Mouse (Mus musculus) lung, embryonic 15.5 days (tissue): ENCODE data around the gene Retn. TPM values are rescaled to one million over a fixed set of nuclear protein-coding genes. Genes with fewer than 3 reads are reported as not detected.

Experiments
- ATAC-seq: fragments of 200-750 bp; cut with Nextera tagmentation; 2 replicates; pipeline ENCODE4 v1.8.0; 2017; ENCODE audit warnings: moderate number of reproducible peaks, borderline replicate concordance; ENCODE audit not compliant: low FRiP score, low TSS enrichment; ENCODE audit errors: extremely low read depth
- H3K27ac ChIP-seq: fragments of 300-500 bp; sonication (generic); 2 replicates; pipeline ENCODE4 v1.5.1; 2015; ENCODE audit warnings: moderate library complexity, mild to moderate bottlenecking, inconsistent platforms
- H3K27me3 ChIP-seq: fragments of 300-500 bp; sonication (generic); 2 replicates; pipeline ENCODE4 v1.6.1; 2015; ENCODE audit warnings: inconsistent platforms
- H3K36me3 ChIP-seq: fragments of 300-500 bp; sonication (generic); 2 replicates; pipeline ENCODE4 v1.6.1; 2015; ENCODE audit warnings: inconsistent platforms
- H3K4me1 ChIP-seq: fragments of 300-500 bp; sonication (generic); 2 replicates; pipeline ENCODE4 v1.6.1; 2015; ENCODE audit warnings: inconsistent platforms
- H3K4me2 ChIP-seq: fragments of 300-500 bp; sonication (generic); 2 replicates; pipeline ENCODE4 v1.6.1; 2015; ENCODE audit warnings: inconsistent platforms, mild to moderate bottlenecking, moderate library complexity
- H3K4me3 ChIP-seq: fragments of 300-500 bp; sonication (generic); 2 replicates; pipeline ENCODE4 v1.5.1; 2015; ENCODE audit warnings: mild to moderate bottlenecking, inconsistent platforms
- H3K9ac ChIP-seq: fragments of 300-500 bp; sonication (generic); 2 replicates; pipeline ENCODE4 v1.6.1; 2015; ENCODE audit warnings: inconsistent platforms
- H3K9me3 ChIP-seq: fragments of 300-500 bp; sonication (generic); 2 replicates; pipeline ENCODE4 v1.6.1; 2016; ENCODE audit warnings: inconsistent platforms
- WGBS: fragments of 180-500 bp; shearing (Covaris S2); methylation state at CpG from one replicate; pipeline ENCODE4 v1.1.7; 2015; 5-methylcytosine and 5-hydroxymethylcytosine counted together
- polyA plus RNA-seq: library from polyadenylated mRNA; unstranded; fragments of >200 nt; fragmentation: Nextera tagmentation; extraction: Ambion mirVana; gene quantifications from 2 replicates; pipeline ENCODE4 v1.2.1, GENCODE M21; 2015

Gene Retn
- polyA plus RNA-seq, 1 experiment from 2014 or later = not detected

- ATAC-seq = no peak
- Histone ChIP-seq H3K27me3 (no peaks in the 10 kb centered on the region), H3K4me1 (0 out of 2 replicates have a peak, but pooled peaks cover 6% of the 10 kb centered on the region), H3K4me2 (no peak overlapping the region), H3K4me3 (no peak overlapping the region), H3K27ac (no peak overlapping the region), H3K9ac (no peak overlapping the region), H3K36me3 (no peaks in the 10 kb centered on the region), H3K9me3 (no peaks in the 10 kb centered on the region)
- WGBS = 71% methylated on average over 2 of the region's 2 CpGs
Measured at GRCm38 (mm10) chr8:3670388-3670787, 14.8 kb downstream of the Retn start.

DNA sequence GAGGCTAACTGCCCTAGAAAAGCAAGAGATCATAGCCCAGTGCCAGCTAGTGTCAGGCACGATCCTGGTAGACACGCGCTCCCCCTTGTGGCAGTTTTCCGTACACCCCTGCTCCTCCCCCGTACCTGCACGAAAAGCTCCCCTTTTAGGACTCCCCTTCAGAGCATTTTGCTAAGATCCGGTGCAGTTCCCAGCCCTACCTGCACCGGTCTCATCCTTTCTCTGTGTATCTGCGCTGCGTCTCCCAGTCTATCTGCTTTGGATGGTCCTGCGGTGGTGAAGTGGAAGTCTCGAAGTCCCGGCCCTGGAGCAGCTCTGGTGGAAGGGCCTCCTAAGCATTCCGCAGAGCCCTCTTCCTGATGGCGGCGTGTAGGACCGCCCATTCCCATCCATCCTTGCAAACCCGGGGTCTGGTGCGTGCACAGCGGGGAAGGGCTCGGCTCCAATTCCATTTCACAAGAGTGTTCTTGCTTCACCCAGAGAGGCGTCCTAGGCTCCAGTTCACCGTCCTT, 16.5 kb downstream of the Retn start, which contains the start of gene Fcor:
Fcor (minus strand) TSS at position 383 of the 512 bp plus-strand sequence.
- H3K9me3 ChIP-seq = no peaks in the 10 kb centered on the region
- peak within 1 kb of the TSS; percentile 54; the same call in 1 of the 2 replicates for H3K27ac ChIP-seq
- H3K36me3 ChIP-seq = no peaks in the 10 kb centered on the region
- peaks cover 12% of the 10 kb centered on the region; the same call in 1 of the 2 replicates for H3K4me1 ChIP-seq
- WGBS = under 1% methylated on average over 23 of the region's 23 CpGs
- peak; percentile 88 for ATAC-seq
- peak within 1 kb of the TSS; percentile 59 for H3K9ac ChIP-seq
- peak within 1 kb of the TSS; percentile 61 for H3K4me3 ChIP-seq
- H3K27me3 ChIP-seq = no peaks in the 10 kb centered on the region
- H3K4me2 ChIP-seq = peak within 1 kb of the TSS; percentile 67

DNA sequence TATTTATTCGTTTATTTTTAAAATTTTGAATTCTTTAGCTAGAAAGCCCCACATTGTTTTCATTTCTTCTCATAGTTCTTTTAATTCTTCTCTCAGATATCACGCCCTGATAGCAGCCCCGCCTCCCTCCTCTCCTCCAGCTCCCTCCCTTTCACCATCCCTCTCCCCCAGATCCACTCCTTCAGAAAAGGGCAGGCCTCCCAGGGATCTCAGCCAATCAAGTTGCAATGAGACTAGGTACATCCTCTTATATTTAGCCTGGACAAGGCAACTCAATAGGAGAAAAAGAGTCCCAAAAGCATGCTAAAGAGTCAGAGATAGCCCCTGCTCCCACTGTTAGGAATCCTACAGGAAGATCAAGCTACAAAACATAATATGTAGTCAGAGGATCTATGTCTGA, 19.1 kb downstream of the Retn start:
- no peak for ATAC-seq
- Histone ChIP-seq H3K27ac (no peak overlapping the region), H3K4me1 (peaks cover 31% of the 10 kb centered on the region), H3K27me3 (no peaks in the 10 kb centered on the region), H3K9me3 (no peaks in the 10 kb centered on the region), H3K9ac (no peak overlapping the region), H3K36me3 (peaks cover 9% of the 10 kb centered on the region), H3K4me3 (no peak overlapping the region), H3K4me2 (no peak overlapping the region)
- WGBS = 37% methylated on average over 3 of the region's 3 CpGs

DNA sequence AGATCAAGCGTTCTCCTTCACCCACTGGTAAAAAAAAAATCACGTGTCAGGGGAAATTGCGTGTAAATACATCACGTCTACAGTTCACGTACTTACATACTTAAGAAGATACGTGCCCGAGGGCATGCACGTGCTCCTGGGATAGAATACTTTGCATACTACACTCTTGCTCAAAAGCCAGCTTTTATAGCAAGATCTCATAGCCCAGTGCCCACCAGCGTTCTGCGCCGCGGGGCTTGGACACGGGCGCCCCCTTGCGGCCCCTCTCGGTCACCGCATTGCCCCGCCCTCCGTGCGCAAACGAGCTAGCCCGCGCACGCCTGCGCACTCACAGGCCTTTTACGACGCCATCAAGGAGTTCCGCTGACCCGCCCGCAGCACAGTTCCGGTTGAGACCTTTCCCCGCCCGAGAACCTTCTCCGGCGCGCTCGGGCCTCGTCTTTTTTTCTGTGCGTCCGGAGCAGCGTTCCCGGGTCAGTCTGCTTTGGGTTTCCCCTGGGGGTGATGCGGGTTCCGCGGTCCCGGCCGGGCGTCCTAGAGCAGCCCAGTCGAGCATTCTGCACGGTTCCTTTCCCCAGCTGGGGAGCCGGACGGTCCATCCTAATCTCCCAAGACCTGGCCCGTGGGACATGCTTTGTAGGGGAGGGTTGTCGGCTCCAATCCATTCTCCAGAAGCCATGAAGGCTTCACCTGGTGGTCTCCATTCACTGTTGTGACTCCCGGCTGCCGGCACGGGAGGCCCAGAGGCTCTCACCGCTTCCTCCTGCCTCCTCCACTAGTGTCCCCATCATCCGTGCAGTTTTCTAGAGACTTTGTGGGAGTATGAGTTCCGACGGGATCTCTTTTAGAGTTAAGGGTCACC, 20.8 kb downstream of the Retn start, which contains the start of gene Trappc5:
Trappc5 (plus strand) TSS at position 169 of the 862 bp plus-strand sequence.
- under 1% methylated on average over 61 of the region's 61 CpGs for WGBS
- Histone ChIP-seq H3K27me3 (no peaks in the 10 kb centered on the region), H3K9me3 (no peaks in the 10 kb centered on the region), H3K36me3 (peaks cover 26% of the 10 kb centered on the region), H3K4me3 (peak within 1 kb of the TSS; percentile 84), H3K4me2 (peak within 1 kb of the TSS; percentile 71), H3K27ac (peak within 1 kb of the TSS; percentile 94), H3K4me1 (peaks cover 37% of the 10 kb centered on the region), H3K9ac (peak within 1 kb of the TSS; percentile 95)
- ATAC-seq = peak; percentile 82

DNA sequence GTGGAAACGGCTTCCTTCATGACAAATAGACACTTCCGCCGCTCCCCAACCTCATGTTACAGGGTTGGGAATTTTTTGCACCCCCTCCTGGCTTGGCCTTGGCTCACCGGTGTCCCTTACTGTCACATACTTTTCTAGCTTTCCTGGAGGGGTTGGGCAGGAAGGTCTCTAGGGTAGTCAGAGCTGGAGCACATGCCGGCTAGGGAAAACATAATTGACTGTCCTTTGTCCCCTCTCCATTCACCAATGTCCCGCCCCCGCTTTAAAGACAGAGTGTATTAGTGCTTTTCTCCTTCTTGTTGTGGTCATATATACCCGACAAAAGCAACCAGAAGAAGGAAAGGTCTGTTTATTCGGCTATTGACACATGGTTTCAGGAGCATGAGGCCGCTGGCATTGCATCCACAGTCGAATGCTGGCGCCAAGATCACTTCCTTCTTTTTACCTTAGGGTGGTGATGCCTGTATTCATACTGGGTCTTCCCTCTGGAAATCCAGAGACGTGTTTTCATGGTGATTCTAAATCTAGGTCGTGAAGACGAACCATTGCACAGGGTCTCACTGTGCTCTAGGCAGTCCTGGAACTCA, 21.5 kb downstream of the Retn start:
- Histone ChIP-seq H3K4me1 (peaks cover 37% of the 10 kb centered on the region), H3K27ac (peak overlapping the region; percentile 94), H3K9ac (peak overlapping the region; percentile 95), H3K27me3 (no peaks in the 10 kb centered on the region), H3K4me3 (peak overlapping the region; percentile 84), H3K4me2 (peak overlapping the region; percentile 71), H3K36me3 (peaks cover 31% of the 10 kb centered on the region), H3K9me3 (no peaks in the 10 kb centered on the region)
- no peak for ATAC-seq
- WGBS = 2% methylated on average over 15 of the region's 15 CpGs

- H3K4me1 ChIP-seq = peaks cover 31% of the 10 kb centered on the region
- ATAC-seq = no peak
- H3K4me2 ChIP-seq = no peak overlapping the region
- WGBS = 94% methylated on average over 23 of the region's 23 CpGs
- H3K4me3 ChIP-seq = no peak overlapping the region
- H3K36me3 ChIP-seq = peaks cover 31% of the 10 kb centered on the region
- no peaks in the 10 kb centered on the region for H3K9me3 ChIP-seq
- H3K27ac ChIP-seq = no peak overlapping the region
- H3K9ac ChIP-seq = no peak overlapping the region
- H3K27me3 ChIP-seq = no peaks in the 10 kb centered on the region
Measured at GRCm38 (mm10) chr8:3678831-3679230, 23.3 kb downstream of the Retn start.

DNA sequence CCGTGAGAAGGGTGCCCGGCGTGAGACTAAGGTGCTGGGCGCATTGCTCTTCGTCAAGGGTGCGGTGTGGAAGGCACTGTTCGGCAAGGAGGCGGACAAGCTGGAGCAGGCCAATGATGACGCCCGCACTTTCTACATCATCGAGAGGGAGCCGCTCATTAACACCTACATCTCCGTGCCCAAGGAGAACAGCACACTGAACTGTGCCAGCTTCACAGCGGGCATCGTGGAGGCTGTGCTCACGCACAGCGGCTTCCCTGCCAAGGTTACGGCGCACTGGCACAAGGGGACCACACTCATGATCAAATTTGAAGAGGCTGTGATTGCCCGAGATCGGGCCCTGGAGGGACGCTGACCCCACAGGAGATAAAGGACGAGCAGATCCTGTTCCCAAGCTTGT, 23.7 kb downstream of the Retn start:
- no peak overlapping the region for H3K27ac ChIP-seq
- H3K27me3 ChIP-seq = no peaks in the 10 kb centered on the region
- no peak overlapping the region for H3K4me3 ChIP-seq
- H3K4me2 ChIP-seq = no peak overlapping the region
- no peak for ATAC-seq
- no peaks in the 10 kb centered on the region for H3K9me3 ChIP-seq
- peaks cover 31% of the 10 kb centered on the region for H3K4me1 ChIP-seq
- peaks cover 31% of the 10 kb centered on the region for H3K36me3 ChIP-seq
- WGBS = 94% methylated on average over 23 of the region's 23 CpGs
- no peak overlapping the region for H3K9ac ChIP-seq

- ATAC-seq = no peak
- 76% methylated on average over 5 of the region's 5 CpGs for WGBS
Measured at GRCm38 (mm10) chr8:3679656-3680055, 24.1 kb downstream of the Retn start.

DNA sequence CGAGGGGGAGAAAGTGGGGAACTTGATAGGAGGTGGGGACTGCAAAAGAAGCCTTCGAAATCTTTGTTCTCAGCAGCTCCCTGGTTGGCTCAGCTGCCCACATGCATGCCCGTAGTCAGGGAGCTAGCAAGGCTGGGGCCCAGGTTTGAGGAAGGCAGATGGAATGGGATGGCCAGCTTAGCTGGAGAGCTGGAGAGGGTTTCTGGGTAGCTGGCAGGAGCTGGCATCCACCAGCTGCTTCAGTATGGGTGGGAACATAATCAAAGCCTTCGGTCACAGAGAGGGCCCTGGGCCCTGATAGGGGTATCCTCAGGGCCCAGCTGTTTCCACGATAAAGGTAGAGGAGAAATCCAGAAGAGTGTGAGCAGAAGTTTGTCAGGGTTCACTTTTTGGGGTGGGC, 26.9 kb downstream of the Retn start:
- Histone ChIP-seq H3K36me3 (peaks cover 31% of the 10 kb centered on the region), H3K4me2 (no peak overlapping the region), H3K4me3 (no peak overlapping the region), H3K27me3 (no peaks in the 10 kb centered on the region), H3K4me1 (peaks cover 22% of the 10 kb centered on the region), H3K9ac (no peak overlapping the region), H3K9me3 (no peaks in the 10 kb centered on the region), H3K27ac (no peak overlapping the region)
- ATAC-seq = no peak
- WGBS = 92% methylated on average over 5 of the region's 5 CpGs

More at GRCm38 (mm10) chr8:3679656-3680055, 24.1 kb downstream of the Retn start:
- Histone ChIP-seq H3K9ac (no peak overlapping the region), H3K4me1 (peaks cover 31% of the 10 kb centered on the region), H3K27ac (no peak overlapping the region), H3K9me3 (no peaks in the 10 kb centered on the region), H3K4me2 (no peak overlapping the region), H3K36me3 (peaks cover 31% of the 10 kb centered on the region), H3K27me3 (no peaks in the 10 kb centered on the region), H3K4me3 (no peak overlapping the region)

DNA sequence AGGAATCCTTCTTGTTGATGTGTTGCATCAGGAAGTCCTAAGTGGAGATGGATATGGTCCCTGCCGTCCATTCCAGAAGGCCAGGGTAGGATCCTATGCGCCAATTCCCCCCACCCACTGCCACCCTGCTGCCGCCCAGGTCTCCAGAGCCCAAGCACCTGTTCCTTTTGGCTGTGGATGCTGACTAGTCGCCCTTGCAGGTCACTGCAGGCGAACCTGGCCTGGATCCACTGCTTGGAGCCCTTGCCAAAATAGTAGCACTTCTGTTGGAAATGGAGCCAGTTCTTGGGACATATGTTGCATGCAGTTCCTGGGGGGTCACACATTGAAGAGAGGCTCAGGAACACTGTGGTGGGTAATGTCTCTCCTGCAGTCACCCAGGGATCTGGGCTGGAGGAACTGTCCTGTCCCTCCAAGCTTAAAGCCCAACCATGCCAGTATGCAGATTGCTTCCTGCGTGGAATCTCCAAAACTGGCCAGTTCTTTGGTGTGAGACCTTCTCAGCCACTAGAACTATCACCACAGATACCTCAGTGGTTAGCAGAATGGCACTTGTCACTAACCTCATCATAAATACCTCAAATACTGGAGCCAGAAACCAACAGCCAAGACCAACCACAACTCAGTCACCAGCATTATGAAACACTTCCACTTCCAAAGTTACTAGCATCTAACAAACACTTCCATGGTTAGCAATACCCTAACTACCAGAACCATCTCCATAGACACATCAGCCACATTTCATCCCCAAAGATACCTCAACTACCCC, 28.0 kb downstream of the Retn start:
- ATAC-seq = no peak
- WGBS = 56% methylated on average over 6 of the region's 6 CpGs

GRCm38 (mm10) chr8:3684530-3684929, 29.0 kb downstream of the Retn start:
- Histone ChIP-seq H3K9me3 (no peaks in the 10 kb centered on the region), H3K4me3 (no peak overlapping the region), H3K9ac (no peak overlapping the region), H3K27ac (no peak overlapping the region), H3K36me3 (peaks cover 23% of the 10 kb centered on the region), H3K4me2 (no peak overlapping the region), H3K4me1 (peaks cover 8% of the 10 kb centered on the region; the same call in 1 of the 2 replicates), H3K27me3 (no peaks in the 10 kb centered on the region)
- no peak for ATAC-seq

More for the DNA sequence above, 28.0 kb downstream of the Retn start:
- Histone ChIP-seq H3K4me2 (no peak overlapping the region), H3K4me3 (no peak overlapping the region), H3K27me3 (no peaks in the 10 kb centered on the region), H3K9me3 (no peaks in the 10 kb centered on the region), H3K4me1 (peaks cover 11% of the 10 kb centered on the region; the same call in 1 of the 2 replicates), H3K36me3 (peaks cover 31% of the 10 kb centered on the region), H3K9ac (no peak overlapping the region), H3K27ac (no peak overlapping the region)
